Mouse (Mus musculus) ES-Bruce4 (cell line): ENCODE results near the gene Aip. TPM values are rescaled to one million over a fixed set of nuclear protein-coding genes. Genes with fewer than 3 reads are reported as not detected.

Experiments
- H3K27ac ChIP-seq: 2 replicates; pipeline ENCODE4 v1.5.1; 2012; ENCODE audit warnings: low read length, inconsistent platforms; ENCODE audit not compliant: insufficient read depth
- H3K27me3 ChIP-seq: 2 replicates; pipeline ENCODE4 v1.6.1; 2012; ENCODE audit warnings: mild to moderate bottlenecking, low read length, inconsistent platforms; ENCODE audit not compliant: control insufficient read depth, poor library complexity, insufficient read depth, severe bottlenecking
- H3K36me3 ChIP-seq: 2 replicates; pipeline ENCODE4 v1.6.1; 2012; ENCODE audit warnings: inconsistent platforms, mild to moderate bottlenecking, low read length, moderate library complexity; ENCODE audit not compliant: control insufficient read depth, poor library complexity, insufficient read depth, severe bottlenecking
- H3K4me1 ChIP-seq: one replicate; pipeline ENCODE4 v1.8.1; 2011; ENCODE audit warnings: low read length; ENCODE audit not compliant: control insufficient read depth, insufficient read depth
- H3K4me3 ChIP-seq: 2 replicates; pipeline ENCODE4 v1.5.1; 2011; ENCODE audit warnings: low read depth, mild to moderate bottlenecking, low read length
- H3K9ac ChIP-seq: 2 replicates; pipeline ENCODE4 v1.6.1; 2012; ENCODE audit warnings: low read depth, mild to moderate bottlenecking, inconsistent platforms; ENCODE audit not compliant: poor library complexity, severe bottlenecking
- H3K9me3 ChIP-seq: replicated peaks from 2 replicates; pipeline ENCODE4 v1.6.1; 2012; ENCODE audit warnings: mild to moderate bottlenecking, low read length, inconsistent platforms; ENCODE audit not compliant: control insufficient read depth, poor library complexity, insufficient read depth, severe bottlenecking
- CTCF ChIP-seq: IDR thresholded peaks from one replicate; pipeline ENCODE4 v1.8.1; 2011; ENCODE audit warnings: low read depth, low read length
- EP300 ChIP-seq: IDR thresholded peaks from 2 replicates; pipeline ENCODE4 v1.6.1; 2011; ENCODE audit warnings: low read depth, low read length; ENCODE audit not compliant: insufficient read depth
- POLR2A ChIP-seq: IDR thresholded peaks from one replicate; pipeline ENCODE4 v1.8.1; 2011; ENCODE audit warnings: low read length; ENCODE audit not compliant: insufficient read depth
- polyA plus RNA-seq: library from polyadenylated mRNA; stranded (reverse); fragments of >200 nt; gene quantifications from 2 replicates; pipeline ENCODE4 v1.2.4, GENCODE M21; 2011; ENCODE audit warnings: low read depth; ENCODE audit not compliant: missing spikeins, insufficient read depth, insufficient read length

Gene Aip
- polyA plus RNA-seq: 43.8 and 51.3 TPM in 2 replicates

GRCm38 (mm10) chr19:4125741-4126696 is at the start of gene Aip:
Gene Aip, minus strand, starts transcription at chr19:4125858.
- Histone ChIP-seq H3K9ac (peak within 1 kb of the TSS; percentile 76), H3K4me3 (peak within 1 kb of the TSS; percentile 97), H3K27me3 (no peaks in the 10 kb centered on the region), H3K4me1 (peaks cover 1% of the 10 kb centered on the region), H3K27ac (no peak within 1 kb of the TSS), H3K9me3 (no peaks in the 10 kb centered on the region), H3K36me3 (0 out of 2 replicates have a peak, but pooled peaks cover 1% of the 10 kb centered on the region)
- TF ChIP-seq POLR2A (no peak), CTCF (peak; percentile 58), EP300 (0 out of 2 replicates have a peak, but pooled peaks have one; percentile 39)

- no peaks in the 10 kb centered on the region for H3K9me3 ChIP-seq
- H3K36me3 ChIP-seq: no peaks in the 10 kb centered on the region
- H3K9ac ChIP-seq: no peak overlapping the region
- H3K4me3 ChIP-seq: no peak overlapping the region
- TF ChIP-seq CTCF: no peak
- TF ChIP-seq POLR2A: no peak
- TF ChIP-seq EP300: no peak
- no peak overlapping the region for H3K27ac ChIP-seq
- H3K4me1 ChIP-seq: no peaks in the 10 kb centered on the region
- no peaks in the 10 kb centered on the region for H3K27me3 ChIP-seq
Observed at GRCm38 (mm10) chr19:4172925-4173324, 47.3 kb upstream of the Aip start.

GRCm38 (mm10) chr19:4171393-4172290 is 46.0 kb upstream of the Aip start:
- Histone ChIP-seq H3K9ac (no peak overlapping the region), H3K27ac (no peak overlapping the region)

GRCm38 (mm10) chr19:4170723-4171392 is 45.2 kb upstream of the Aip start:
- Histone ChIP-seq H3K9ac (no peak overlapping the region), H3K27ac (no peak overlapping the region)

More at GRCm38 (mm10) chr19:4171393-4172290, 46.0 kb upstream of the Aip start:
- no peaks in the 10 kb centered on the region for H3K36me3 ChIP-seq
- H3K4me3 ChIP-seq: no peak overlapping the region
- H3K27me3 ChIP-seq: no peaks in the 10 kb centered on the region
- H3K4me1 ChIP-seq: no peaks in the 10 kb centered on the region
- no peaks in the 10 kb centered on the region for H3K9me3 ChIP-seq
- no peak for TF ChIP-seq POLR2A
- no peak for TF ChIP-seq EP300
- TF ChIP-seq CTCF: no peak

GRCm38 (mm10) chr19:4169810-4170209 is 44.2 kb upstream of the Aip start:
- H3K36me3 ChIP-seq: no peaks in the 10 kb centered on the region
- peak overlapping the region; percentile 87 for H3K4me3 ChIP-seq
- H3K4me1 ChIP-seq: no peaks in the 10 kb centered on the region
- no peak overlapping the region for H3K27ac ChIP-seq
- peak overlapping the region; percentile 68 for H3K9ac ChIP-seq
- H3K9me3 ChIP-seq: no peaks in the 10 kb centered on the region
- no peaks in the 10 kb centered on the region for H3K27me3 ChIP-seq
- TF ChIP-seq POLR2A (no peak), CTCF (no peak), EP300 (no peak)

More at GRCm38 (mm10) chr19:4170723-4171392, 45.2 kb upstream of the Aip start:
- TF ChIP-seq EP300: no peak
- Histone ChIP-seq H3K4me1 (no peaks in the 10 kb centered on the region), H3K9me3 (no peaks in the 10 kb centered on the region), H3K36me3 (no peaks in the 10 kb centered on the region), H3K27me3 (no peaks in the 10 kb centered on the region), H3K4me3 (0 out of 2 replicates have a peak overlapping the region, but pooled peaks have one; percentile 22)
